Mouse (Mus musculus): ENCODE results near the gene Papln. TPM values are rescaled to one million over a fixed set of nuclear protein-coding genes. Genes with fewer than 3 reads are reported as not detected.

The Papln gene
- 0.31 and 0.38 TPM in 2 replicates for polyA plus RNA-seq (2015; fragmentation: Nextera tagmentation; extraction: Ambion mirVana)

DNA sequence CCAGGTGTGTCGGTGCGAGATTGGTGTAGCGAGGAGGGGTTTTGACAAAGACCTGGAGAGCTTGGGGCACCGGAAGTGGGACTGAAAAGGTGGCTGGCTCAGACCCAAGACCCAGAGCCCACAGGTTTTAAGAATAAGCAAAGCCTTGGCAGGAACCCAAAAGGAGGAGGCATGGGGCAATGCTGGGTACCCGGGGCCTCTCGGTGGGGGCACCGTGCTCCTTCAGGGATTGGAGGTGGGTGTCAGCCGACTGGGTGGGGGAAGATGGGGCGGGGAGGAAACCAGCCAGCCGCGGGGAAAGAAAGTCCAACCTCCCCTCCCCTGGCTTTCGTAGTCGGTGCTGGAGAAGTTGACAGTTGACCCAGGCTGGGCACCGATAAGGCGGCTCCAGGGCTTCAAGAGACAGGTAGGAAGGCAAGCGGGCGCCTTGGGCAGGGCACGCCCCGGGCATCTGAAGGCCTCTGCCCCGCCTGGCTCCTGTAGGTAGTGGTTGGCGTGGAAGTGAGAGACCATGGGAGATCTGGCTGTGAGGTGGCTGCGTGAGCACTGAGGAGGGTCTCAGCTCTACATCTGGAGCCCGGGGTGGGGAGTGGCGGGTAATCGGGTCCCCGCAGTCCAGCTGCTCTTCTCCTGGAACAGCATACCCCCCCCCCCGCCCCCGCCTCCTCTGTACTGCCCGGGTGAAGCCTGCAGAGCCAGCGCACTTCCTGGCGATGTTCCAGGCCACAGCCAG lies at the start of gene Papln:
TSS of gene Papln (plus strand) at position 324 of the 733 bp plus-strand sequence.

Other genes starting within 250 kb of the Papln start
- 34.3 and 35.4 TPM in 2 replicates for gene Dcaf4, start 243.2 kb upstream of the Papln start, polyA plus RNA-seq (2015; fragmentation: Nextera tagmentation; extraction: Ambion mirVana)
- gene Zfyve1, start 166.4 kb upstream of the Papln start, polyA plus RNA-seq (2015; fragmentation: Nextera tagmentation; extraction: Ambion mirVana), result 10.1 and 11.5 TPM in 2 replicates
- gene Rbm25, start 132.4 kb upstream of the Papln start, polyA plus RNA-seq (2015; fragmentation: Nextera tagmentation; extraction: Ambion mirVana), result 188 and 208 TPM in 2 replicates
- gene Psen1, start 75.5 kb upstream of the Papln start, polyA plus RNA-seq (2015; fragmentation: Nextera tagmentation; extraction: Ambion mirVana), result 51.7 and 56.1 TPM in 2 replicates
- 9.9 and 12.6 TPM in 2 replicates for gene Numb, start 158.3 kb downstream of the Papln start, polyA plus RNA-seq (2015; fragmentation: Nextera tagmentation; extraction: Ambion mirVana)
- 10.9 and 11.4 TPM in 2 replicates for gene Riox1, start 187.0 kb downstream of the Papln start, polyA plus RNA-seq (2015; fragmentation: Nextera tagmentation; extraction: Ambion mirVana)
- 0.05 TPM in 1 of 2 replicates, not detected in the other for gene Heatr4, start 221.2 kb downstream of the Papln start, polyA plus RNA-seq (2015; fragmentation: Nextera tagmentation; extraction: Ambion mirVana)
- gene Acot2, start 224.2 kb downstream of the Papln start, polyA plus RNA-seq (2015; fragmentation: Nextera tagmentation; extraction: Ambion mirVana), result 24.2 and 26.1 TPM in 2 replicates
- 139 and 144 TPM in 2 replicates for gene Acot1, start 245.9 kb downstream of the Papln start, polyA plus RNA-seq (2015; fragmentation: Nextera tagmentation; extraction: Ambion mirVana)

All from neural tube, postnatal 0 days (tissue).